Mouse (Mus musculus): ENCODE measurements around the gene Map1lc3b. TPM values are rescaled to one million over a fixed set of nuclear protein-coding genes. Genes with fewer than 3 reads are reported as not detected.

Gene Map1lc3b
- total and polyA plus RNA-seq, 3 experiments: 56.4 to 68.8 TPM; not detected in 1

- TF ChIP-seq TBP (IDR thresholded peaks at IDR 0.05; ENCODE audit: low read depth, low read length) (no peak), CTCF (IDR thresholded peaks at IDR 0.05 in 2 of 3, conservative IDR thresholded peaks at IDR 0.05 in 1 of 3; ENCODE audit: control insufficient read depth in 1 of 3, insufficient read depth in 1 of 3, low read depth in 2 of 3, low read length in 3 of 3, poor library complexity in 1 of 3, severe bottlenecking in 1 of 3) (peak in 1 of 3 experiments; percentile 7; a peak in 1 of 6 replicates), USF2 (IDR thresholded peaks at IDR 0.05; ENCODE audit: borderline replicate concordance in 1 of 2, insufficient read depth in 1 of 2, low read depth in 1 of 2, low read length in 2 of 2) (no peak), SMC3 (IDR thresholded peaks at IDR 0.05; ENCODE audit: low read depth, low read length) (0 out of 2 replicates have a peak, but pooled peaks have one; percentile 8), USF1 (IDR thresholded peaks at IDR 0.05; ENCODE audit: low read depth, low read length) (no peak), MXI1 (IDR thresholded peaks at IDR 0.05; ENCODE audit: low read depth, low read length) (no peak)
- no peaks in the 10 kb centered on the region for H3K9me3 ChIP-seq (replicated peaks; ENCODE audit: insufficient read depth, low read length)
- H3K9ac ChIP-seq (ENCODE audit: control insufficient read depth, low read depth, low read length, poor library complexity, severe bottlenecking): no peak overlapping the region
- H3K36me3 ChIP-seq (ENCODE audit: control insufficient read depth in 1 of 2, insufficient read depth in 2 of 2, low read length in 2 of 2): no peaks in the 10 kb centered on the region
- H3K79me2 ChIP-seq (ENCODE audit: control insufficient read depth, insufficient read depth, low read length, poor library complexity): no peaks in the 10 kb centered on the region
- H3K27ac ChIP-seq (ENCODE audit: control insufficient read depth, low read depth, low read length): no peak overlapping the region
- no peaks in the 10 kb centered on the region for H3K4me1 ChIP-seq (ENCODE audit: control insufficient read depth in 1 of 2, insufficient read depth in 2 of 2, low read length in 2 of 2)
- no peak for DNase-seq (ENCODE audit: low read depth, low spot score)
- H3K27me3 ChIP-seq (ENCODE audit: control insufficient read depth in 1 of 2, insufficient read depth in 2 of 2, low read length in 2 of 2): no peaks in the 10 kb centered on the region
- H3K4me3 ChIP-seq (ENCODE audit: control insufficient read depth in 1 of 2, insufficient read depth in 1 of 2, low read depth in 2 of 2, low read length in 2 of 2): no peak overlapping the region
These were observed 31.7 kb downstream of the Map1lc3b start for GRCm38 (mm10) chr8:121621879-121622278.

GRCm38 (mm10) chr8:121623043-121623442 is 32.9 kb downstream of the Map1lc3b start:
- no peaks in the 10 kb centered on the region for H3K4me1 ChIP-seq (ENCODE audit: control insufficient read depth in 1 of 2, insufficient read depth in 2 of 2, low read length in 2 of 2)
- no peak for DNase-seq (ENCODE audit: low read depth, low spot score)
- TF ChIP-seq UBTF (IDR thresholded peaks at IDR 0.05; ENCODE audit: borderline replicate concordance, insufficient read depth, low read depth, low read length) (no peak), GATA1 (IDR thresholded peaks at IDR 0.05; ENCODE audit: low read depth, low read length) (no peak), CTCF (IDR thresholded peaks at IDR 0.05 in 2 of 3, conservative IDR thresholded peaks at IDR 0.05 in 1 of 3; ENCODE audit: control insufficient read depth in 1 of 3, insufficient read depth in 1 of 3, low read depth in 2 of 3, low read length in 3 of 3, poor library complexity in 1 of 3, severe bottlenecking in 1 of 3) (no peak), BHLHE40 (IDR thresholded peaks at IDR 0.05; ENCODE audit: borderline replicate concordance, low read depth, low read length) (no peak), ELF1 (IDR thresholded peaks at IDR 0.05; ENCODE audit: low read depth, low read length) (no peak), MAFK (IDR thresholded peaks at IDR 0.05; ENCODE audit: borderline replicate concordance, low read depth, low read length) (no peak), CHD1 (IDR thresholded peaks at IDR 0.05; ENCODE audit: low read depth, low read length) (no peak), SIN3A (IDR thresholded peaks at IDR 0.05; ENCODE audit: low read length) (no peak), NELFE (IDR thresholded peaks at IDR 0.05; ENCODE audit: low read depth, low read length) (no peak), EP300 (IDR thresholded peaks at IDR 0.05; ENCODE audit: low read depth in 1 of 2, low read length in 2 of 2) (no peak), ZMIZ1 (IDR thresholded peaks at IDR 0.05; ENCODE audit: low read depth, low read length) (no peak), MYC (IDR thresholded peaks at IDR 0.05; ENCODE audit: low read depth, low read length) (no peak), NRF1 (IDR thresholded peaks at IDR 0.05; ENCODE audit: insufficient read depth, low read depth, low read length, poor library complexity, severe bottlenecking) (no peak), POLR2AphosphoS5 (IDR thresholded peaks at IDR 0.05; ENCODE audit: borderline replicate concordance, low read depth, low read length) (no peak)
- no peaks in the 10 kb centered on the region for H3K79me2 ChIP-seq (ENCODE audit: control insufficient read depth, insufficient read depth, low read length, poor library complexity)
- no peak overlapping the region for H3K27ac ChIP-seq (ENCODE audit: control insufficient read depth, low read depth, low read length)
- no peak overlapping the region for H3K9ac ChIP-seq (ENCODE audit: control insufficient read depth, low read depth, low read length, poor library complexity, severe bottlenecking)
- no peaks in the 10 kb centered on the region for H3K9me3 ChIP-seq (replicated peaks; ENCODE audit: insufficient read depth, low read length)
- no peaks in the 10 kb centered on the region for H3K27me3 ChIP-seq (ENCODE audit: control insufficient read depth in 1 of 2, insufficient read depth in 2 of 2, low read length in 2 of 2)
- H3K4me3 ChIP-seq (ENCODE audit: control insufficient read depth in 1 of 2, insufficient read depth in 1 of 2, low read depth in 2 of 2, low read length in 2 of 2): no peak overlapping the region
- H3K36me3 ChIP-seq (ENCODE audit: control insufficient read depth in 1 of 2, insufficient read depth in 2 of 2, low read length in 2 of 2): no peaks in the 10 kb centered on the region
